Mouse (Mus musculus) embryonic facial prominence, embryonic 13.5 days (tissue): Measurements from ENCODE around the gene Olfr628. TPM values are rescaled to one million over a fixed set of nuclear protein-coding genes. Genes with fewer than 3 reads are reported as not detected.
"Not testable (repeated sequence)": the region's sequence is repeated elsewhere in the genome, so short reads cannot be mapped to it uniquely, and the experiment has no call there.

ENCODE experiments used
- ATAC-seq: fragments of 200-750 bp; cut with Nextera tagmentation; 2 replicates; pipeline ENCODE4 v1.8.0; 2017; ENCODE audit warnings: low read depth; ENCODE audit not compliant: insufficient number of reproducible peaks, insufficient read depth, low FRiP score, low TSS enrichment
- H3K27ac ChIP-seq: fragments of 300-500 bp; sonication (generic); 2 replicates; pipeline ENCODE4 v1.5.1; 2015; ENCODE audit warnings: moderate library complexity, mild to moderate bottlenecking, inconsistent platforms
- H3K27me3 ChIP-seq: fragments of 300-500 bp; sonication (generic); 2 replicates; pipeline ENCODE4 v1.6.1; 2015; ENCODE audit warnings: mild to moderate bottlenecking, inconsistent platforms
- H3K36me3 ChIP-seq: fragments of 300-500 bp; sonication (generic); 2 replicates; pipeline ENCODE4 v1.6.1; 2015; ENCODE audit warnings: mild to moderate bottlenecking, inconsistent platforms
- H3K4me1 ChIP-seq: fragments of 300-500 bp; sonication (generic); 2 replicates; pipeline ENCODE4 v1.6.1; 2015; ENCODE audit warnings: inconsistent platforms
- H3K4me2 ChIP-seq: fragments of 300-500 bp; sonication (generic); 2 replicates; pipeline ENCODE4 v1.6.1; 2015; ENCODE audit warnings: moderate library complexity, mild to moderate bottlenecking, inconsistent platforms
- H3K4me3 ChIP-seq: fragments of 300-500 bp; sonication (generic); 2 replicates; pipeline ENCODE4 v1.5.1; 2015; ENCODE audit warnings: mild to moderate bottlenecking, inconsistent platforms
- H3K9ac ChIP-seq: fragments of 300-500 bp; sonication (generic); 2 replicates; pipeline ENCODE4 v1.6.1; 2015; ENCODE audit warnings: mild to moderate bottlenecking, inconsistent platforms
- H3K9me3 ChIP-seq: fragments of 300-500 bp; sonication (generic); 2 replicates; pipeline ENCODE4 v1.6.1; 2016; ENCODE audit warnings: inconsistent platforms
- WGBS: fragments of 180-500 bp; shearing (Covaris S2); methylation state at CpG from one replicate; pipeline ENCODE4 v1.1.7; 2015; ENCODE audit warnings: mixed read lengths; 5-methylcytosine and 5-hydroxymethylcytosine counted together
- polyA plus RNA-seq: library from polyadenylated mRNA; unstranded; fragments of >200 nt; fragmentation: Nextera tagmentation; extraction: Ambion mirVana; gene quantifications from 2 replicates; pipeline ENCODE4 v1.2.1, GENCODE M21; 2015

The Olfr628 gene
- not detected in 2 replicates for polyA plus RNA-seq

GRCm38 (mm10) chr7:103730074-103730473 is at the start of gene Olfr628:
TSS of gene Olfr628 (plus strand) at chr7:103730374.
- H3K9me3 ChIP-seq = no peaks in the 10 kb centered on the region
- H3K4me2 ChIP-seq = no peak within 1 kb of the TSS
- no peaks in the 10 kb centered on the region for H3K27me3 ChIP-seq
- H3K4me3 ChIP-seq = no peak within 1 kb of the TSS
- H3K36me3 ChIP-seq = no peaks in the 10 kb centered on the region
- ATAC-seq = no peak
- H3K4me1 ChIP-seq = no peaks in the 10 kb centered on the region
- WGBS = 96% methylated on average over 1 of the region's 1 CpGs
- H3K9ac ChIP-seq = no peak within 1 kb of the TSS
- no peak within 1 kb of the TSS for H3K27ac ChIP-seq

- no peak within 1 kb of the TSS for H3K4me2 ChIP-seq
- H3K4me3 ChIP-seq = no peak within 1 kb of the TSS
- no peak for ATAC-seq
- no peak within 1 kb of the TSS for H3K9ac ChIP-seq
- no peaks in the 10 kb centered on the region for H3K4me1 ChIP-seq
- no peaks in the 10 kb centered on the region for H3K9me3 ChIP-seq
- H3K36me3 ChIP-seq = no peaks in the 10 kb centered on the region
- no peaks in the 10 kb centered on the region for H3K27me3 ChIP-seq
- no peak within 1 kb of the TSS for H3K27ac ChIP-seq
Measured at GRCm38 (mm10) chr7:103682420-103682819, 47.8 kb upstream of the Olfr628 start, which contains the start of gene Olfr625-ps1. TSS of gene Olfr625-ps1 (plus strand) at chr7:103682720.

- 90% methylated on average over 4 of the region's 4 CpGs for WGBS
- ATAC-seq = no peak
Measured at GRCm38 (mm10) chr7:103699469-103699868, 30.7 kb upstream of the Olfr628 start.

GRCm38 (mm10) chr7:103712024-103712423 is 18.1 kb upstream of the Olfr628 start:
- H3K4me1 ChIP-seq = no peaks in the 10 kb centered on the region
- no peak overlapping the region for H3K27ac ChIP-seq
- no peak for ATAC-seq
- H3K36me3 ChIP-seq = no peaks in the 10 kb centered on the region
- no peaks in the 10 kb centered on the region for H3K27me3 ChIP-seq
- 47% methylated on average over 2 of the region's 2 CpGs for WGBS
- H3K9me3 ChIP-seq = no peaks in the 10 kb centered on the region
- no peak overlapping the region for H3K9ac ChIP-seq
- H3K4me2 ChIP-seq = no peak overlapping the region
- no peak overlapping the region for H3K4me3 ChIP-seq

More at GRCm38 (mm10) chr7:103699469-103699868, 30.7 kb upstream of the Olfr628 start:
- Histone ChIP-seq H3K4me2 (no peak overlapping the region), H3K4me1 (no peaks in the 10 kb centered on the region), H3K9me3 (no peaks in the 10 kb centered on the region), H3K27ac (no peak overlapping the region), H3K36me3 (no peaks in the 10 kb centered on the region), H3K4me3 (no peak overlapping the region), H3K27me3 (no peaks in the 10 kb centered on the region), H3K9ac (no peak overlapping the region)

- Histone ChIP-seq H3K36me3 (no peaks in the 10 kb centered on the region), H3K9me3 (no peaks in the 10 kb centered on the region), H3K4me1 (no peaks in the 10 kb centered on the region), H3K27me3 (no peaks in the 10 kb centered on the region), H3K27ac (no peak within 1 kb of the TSS), H3K4me2 (no peak within 1 kb of the TSS), H3K4me3 (no peak within 1 kb of the TSS), H3K9ac (no peak within 1 kb of the TSS)
- ATAC-seq = no peak
Measured at GRCm38 (mm10) chr7:103714371-103714770, 15.8 kb upstream of the Olfr628 start, which contains the start of gene Olfr243. TSS of gene Olfr243 (plus strand) at chr7:103714671.

- not testable (repeated sequence) for ATAC-seq, H3K4me3 ChIP-seq, H3K4me1 ChIP-seq, H3K36me3 ChIP-seq, H3K4me2 ChIP-seq, H3K9ac ChIP-seq, H3K27me3 ChIP-seq, H3K27ac ChIP-seq, H3K9me3 ChIP-seq
- WGBS = 82% methylated on average over 1 of the region's 1 CpGs
Measured at GRCm38 (mm10) chr7:103716398-103716797, 13.8 kb upstream of the Olfr628 start.

- 74% methylated on average over 2 of the region's 2 CpGs for WGBS
- H3K9ac ChIP-seq = no peak within 1 kb of the TSS
Measured at GRCm38 (mm10) chr7:103744843-103745242, 14.7 kb downstream of the Olfr628 start, which contains the start of gene Olfr629. TSS of gene Olfr629 (minus strand) at chr7:103744943.

GRCm38 (mm10) chr7:103757233-103757632 is 27.1 kb downstream of the Olfr628 start, which contains the start of gene Olfr630:
TSS of gene Olfr630 (minus strand) at chr7:103757333.
- Histone ChIP-seq H3K9me3 (no peaks in the 10 kb centered on the region), H3K36me3 (no peaks in the 10 kb centered on the region), H3K4me1 (no peaks in the 10 kb centered on the region), H3K9ac (no peak within 1 kb of the TSS), H3K27ac (no peak within 1 kb of the TSS), H3K4me3 (no peak within 1 kb of the TSS), H3K4me2 (no peak within 1 kb of the TSS), H3K27me3 (no peaks in the 10 kb centered on the region)
- no peak for ATAC-seq
- WGBS = 41% methylated on average over 2 of the region's 2 CpGs

More at GRCm38 (mm10) chr7:103744843-103745242, 14.7 kb downstream of the Olfr628 start, which contains the start of gene Olfr629:
- no peak for ATAC-seq
- H3K4me1 ChIP-seq = no peaks in the 10 kb centered on the region
- H3K4me2 ChIP-seq = no peak within 1 kb of the TSS
- H3K27ac ChIP-seq = no peak within 1 kb of the TSS
- H3K36me3 ChIP-seq = no peaks in the 10 kb centered on the region
- no peaks in the 10 kb centered on the region for H3K27me3 ChIP-seq
- H3K4me3 ChIP-seq = no peak within 1 kb of the TSS
- no peaks in the 10 kb centered on the region for H3K9me3 ChIP-seq

GRCm38 (mm10) chr7:103762212-103762611 is 32.0 kb downstream of the Olfr628 start:
- not testable (repeated sequence) for H3K27ac ChIP-seq, H3K4me1 ChIP-seq, H3K9ac ChIP-seq, H3K9me3 ChIP-seq, H3K4me2 ChIP-seq, H3K27me3 ChIP-seq, ATAC-seq, H3K36me3 ChIP-seq, H3K4me3 ChIP-seq
- WGBS = 86% methylated on average over 6 of the region's 6 CpGs

- 81% methylated on average over 6 of the region's 6 CpGs for WGBS
- H3K27me3 ChIP-seq, H3K9me3 ChIP-seq, H3K9ac ChIP-seq, ATAC-seq, H3K36me3 ChIP-seq, H3K4me1 ChIP-seq, H3K27ac ChIP-seq, H3K4me2 ChIP-seq, H3K4me3 ChIP-seq: not testable (repeated sequence)
Measured at GRCm38 (mm10) chr7:103767687-103768086, 37.5 kb downstream of the Olfr628 start.

GRCm38 (mm10) chr7:103771494-103771893 is 41.3 kb downstream of the Olfr628 start, which contains the start of gene Olfr69:
TSS of gene Olfr69 (minus strand) at chr7:103771594.
- Histone ChIP-seq H3K9ac (no peak within 1 kb of the TSS), H3K4me3 (no peak within 1 kb of the TSS), H3K27me3 (no peaks in the 10 kb centered on the region), H3K4me1 (no peaks in the 10 kb centered on the region), H3K4me2 (no peak within 1 kb of the TSS), H3K9me3 (no peaks in the 10 kb centered on the region), H3K36me3 (no peaks in the 10 kb centered on the region), H3K27ac (no peak within 1 kb of the TSS)
- 71% methylated on average over 2 of the region's 2 CpGs for WGBS
- ATAC-seq = no peak

GRCm38 (mm10) chr7:103777652-103778051 is 47.5 kb downstream of the Olfr628 start:
- H3K9ac ChIP-seq, H3K27me3 ChIP-seq, H3K9me3 ChIP-seq, H3K4me2 ChIP-seq, H3K4me3 ChIP-seq, ATAC-seq, H3K27ac ChIP-seq, H3K4me1 ChIP-seq, H3K36me3 ChIP-seq: not testable (repeated sequence)
- WGBS = 74% methylated on average over 4 of the region's 4 CpGs
